Mouse (Mus musculus) right cerebral cortex, postnatal 36 days (tissue): ENCODE measurements at regions not wholly inside any gene's neighbourhood (a gene's known extent, or its start where the extent isn't known, plus 50 kb on each side); places are given as distances from the start of the nearest gene placed in this dataset.

Source experiments
- DNase-seq, 2 experiments: peaks; one replicate each; pipeline ENCODE4 v3.0.0; 2022; ENCODE audit warnings: low spot score in 2 of 2, mixed read lengths in 1 of 2

GRCm38 (mm10) chr2:61354104-61354503 is 224.3 kb upstream of the Tank start:
- DNase-seq = no peak

- no peak for DNase-seq
Observed at GRCm38 (mm10) chr2:61347451-61347850, 230.9 kb upstream of the Tank start.

- DNase-seq = no peak
Observed at GRCm38 (mm10) chr2:61346012-61346760, 232.2 kb upstream of the Tank start.

- DNase-seq = no peak
Observed at GRCm38 (mm10) chr2:61345311-61345710, 233.1 kb upstream of the Tank start.

- DNase-seq = peak; percentile 33 to 60
Observed at GRCm38 (mm10) chr2:61344556-61345131, 233.7 kb upstream of the Tank start.

- no peak for DNase-seq
Observed at GRCm38 (mm10) chr2:61341254-61341653, 237.1 kb upstream of the Tank start.

- DNase-seq = no peak
Observed at GRCm38 (mm10) chr2:61319226-61319625, 259.2 kb upstream of the Tank start.

- no peak for DNase-seq
Observed at GRCm38 (mm10) chr2:61310405-61310804, 268.0 kb upstream of the Tank start.

- no peak for DNase-seq
Observed at GRCm38 (mm10) chr2:61309219-61309618, 269.2 kb upstream of the Tank start.

GRCm38 (mm10) chr2:61297135-61297534 is 281.2 kb upstream of the Tank start:
- no peak for DNase-seq

GRCm38 (mm10) chr2:61296606-61297005 is 281.8 kb upstream of the Tank start:
- no peak for DNase-seq

GRCm38 (mm10) chr2:61295261-61295964 is 283.0 kb upstream of the Tank start:
- no peak for DNase-seq

- no peak for DNase-seq
Observed at GRCm38 (mm10) chr2:61288246-61288645, 290.1 kb upstream of the Tank start.

GRCm38 (mm10) chr2:61284706-61285105 is 293.7 kb upstream of the Tank start:
- no peak for DNase-seq

- no peak for DNase-seq
Observed at GRCm38 (mm10) chr2:61283829-61284601, 294.4 kb upstream of the Tank start.

- DNase-seq = peak in 1 of 2 experiments; percentile 26
Observed at GRCm38 (mm10) chr2:61272721-61273120, 305.7 kb upstream of the Tank start.

GRCm38 (mm10) chr2:61267706-61268105 is 304.7 kb upstream of the Rbms1 start:
- DNase-seq = no peak

GRCm38 (mm10) chr2:61250068-61250800 is 287.2 kb upstream of the Rbms1 start:
- DNase-seq = no peak

GRCm38 (mm10) chr2:61247956-61248355 is 285.0 kb upstream of the Rbms1 start:
- no peak for DNase-seq

GRCm38 (mm10) chr2:61247336-61247735 is 284.3 kb upstream of the Rbms1 start:
- no peak for DNase-seq

- no peak for DNase-seq
Observed at GRCm38 (mm10) chr2:61246691-61247258, 283.8 kb upstream of the Rbms1 start.
